In genomic region chr12:78919079-78919712, GRCm38 (mm10) we compare ENCODE assay signal across 8 mouse cellular contexts. TPM values are rescaled to one million over a fixed set of nuclear protein-coding genes. Genes with fewer than 3 reads are reported as not detected.
DNase-seq lines count a peak whose midpoint lies in the region; ATAC-seq lines count a peak whose summit lies in the region.

No protein-coding gene starts in this region.

- ATAC-seq in activated CD4-positive, CD25-positive, alpha-beta regulatory T cell, adult 4 months: peak; percentile 89
- ATAC-seq in inflammation-experienced regulatory T-cells, adult 6 months: peak; percentile 94
- ATAC-seq in megakaryocyte, adult 5-6 weeks (ENCODE audit: poor library complexity, severe bottlenecking): peak; percentile 87

- peak; percentile 64 to 76 for DNase-seq in cerebellum, postnatal 36 days
- peak; percentile 57 to 82 for DNase-seq in frontal cortex, postnatal 36 days (ENCODE audit: low spot score in 2 of 2)
- peak; percentile 37 to 69 for DNase-seq in left cerebral cortex, adult 8-10 months (ENCODE audit: low spot score in 2 of 2)
- peak; percentile 73 to 76 for DNase-seq in right cerebral cortex, postnatal 10 days (ENCODE audit: low spot score in 2 of 2)
- DNase-seq in yolk sac, embryonic 10.5 days (ENCODE audit: low spot score): peak; percentile 51

RNA-seq across cellular contexts. Expression of gene Plek2, which starts 12.4 kb away (rescaled TPM):
- under 1 TPM in 1 of 2 experiments, not detected in 1; 0.34 TPM for polyA plus RNA-seq in activated CD4-positive, CD25-positive, alpha-beta regulatory T cell, adult 4 months (2017; shearing (Covaris generic))
- polyA plus RNA-seq in inflammation-experienced regulatory T-cells, adult 6 months (2017; shearing (Covaris generic)): under 1 TPM in 2 of 3 experiments, not detected in 1; 0.35 to 0.45 TPM
- under 1 TPM in 1 of 4 experiments, not detected in 3; 0.38 TPM for total RNA-seq in left cerebral cortex, adult 8-10 months (2022)
- not detected in 2 replicates for total RNA-seq in megakaryocyte, adult 5-6 weeks (2015)
- not detected in 2 replicates for total RNA-seq in megakaryocyte, adult 5-6 weeks (2017)

RNA-seq across cellular contexts. Expression of gene Eif2s1, which starts 57.6 kb away (rescaled TPM):
- polyA plus RNA-seq in activated CD4-positive, CD25-positive, alpha-beta regulatory T cell, adult 4 months (2017; shearing (Covaris generic)): 100 to 1,000 TPM; 222 to 224 TPM
- 100 to 1,000 TPM; 172 to 284 (median 198) TPM for polyA plus RNA-seq in inflammation-experienced regulatory T-cells, adult 6 months (2017; shearing (Covaris generic))
- total RNA-seq in left cerebral cortex, adult 8-10 months (2022): 10 to 100 TPM; 41.5 to 55.3 (median 44.0) TPM
- total RNA-seq in megakaryocyte, adult 5-6 weeks (2015): 63.9 and 90.0 TPM in 2 replicates
- 49.9 and 52.5 TPM in 2 replicates for total RNA-seq in megakaryocyte, adult 5-6 weeks (2017)

RNA-seq across cellular contexts. Expression of gene Atp6v1d, which starts 57.8 kb away (rescaled TPM):
- polyA plus RNA-seq in activated CD4-positive, CD25-positive, alpha-beta regulatory T cell, adult 4 months (2017; shearing (Covaris generic)): 100 to 1,000 TPM; 214 to 224 TPM
- polyA plus RNA-seq in inflammation-experienced regulatory T-cells, adult 6 months (2017; shearing (Covaris generic)): 100 to 1,000 TPM; 197 to 235 (median 223) TPM
- total RNA-seq in left cerebral cortex, adult 8-10 months (2022): 100 to 1,000 TPM; 280 to 292 (median 289) TPM
- 114 and 122 TPM in 2 replicates for total RNA-seq in megakaryocyte, adult 5-6 weeks (2015)
- 50.5 and 55.4 TPM in 2 replicates for total RNA-seq in megakaryocyte, adult 5-6 weeks (2017)

Comparison
In these comparisons a context has a peak if more than half of its experiments do, and no peak if none do; other contexts are left out.
1. Peak in every context shown above with its lines: DNase-seq and ATAC-seq.